Mouse (Mus musculus) small intestine, adult 2 months (tissue): Measurements from ENCODE around the gene Cep112.

Source experiments
- CTCF ChIP-seq: fragments of 200-500 bp; IDR thresholded peaks from 2 replicates; pipeline ENCODE4 v1.5.1; 2012; ENCODE audit warnings: low read depth, mild to moderate bottlenecking, control low read depth, inconsistent platforms, low read length, moderate library complexity, mixed read lengths; ENCODE audit not compliant: insufficient replicate concordance, insufficient read length; ENCODE audit errors: extremely low read depth
- POLR2A ChIP-seq: fragments of 200-500 bp; IDR thresholded peaks from 2 replicates; pipeline ENCODE4 v1.6.1; 2012; ENCODE audit warnings: low read depth, mild to moderate bottlenecking, control low read depth, inconsistent platforms, low read length, moderate library complexity

- TF ChIP-seq CTCF (no peak), POLR2A (peak; percentile 33; the same call in 1 of the 2 replicates)
Measured at GRCm38 (mm10) chr11:108424889-108425591, at the start of gene Cep112.
